Mouse (Mus musculus): Measurements from ENCODE around the gene Pld6.

Gene Pld6

GRCm38 (mm10) chr11:59786444-59787198, 824 bp downstream of the Pld6 start:
- no peak for DNase-seq (ENCODE audit: low spot score in 2 of 2)

- DNase-seq (ENCODE audit: low spot score in 2 of 2), result no peak
These were observed 3.9 kb downstream of the Pld6 start for GRCm38 (mm10) chr11:59783591-59783990.

- DNase-seq (ENCODE audit: low spot score in 2 of 2), result no peak
These were observed 5.3 kb downstream of the Pld6 start for GRCm38 (mm10) chr11:59782091-59782590.

GRCm38 (mm10) chr11:59780241-59780640, 7.2 kb downstream of the Pld6 start:
- no peak for DNase-seq (ENCODE audit: low spot score in 2 of 2)

- no peak for DNase-seq (ENCODE audit: low spot score in 2 of 2)
These were observed 8.0 kb downstream of the Pld6 start for GRCm38 (mm10) chr11:59779406-59779805.

GRCm38 (mm10) chr11:59778874-59779223, 8.6 kb downstream of the Pld6 start:
- no peak for DNase-seq (ENCODE audit: low spot score in 2 of 2)

GRCm38 (mm10) chr11:59778181-59778873, 9.1 kb downstream of the Pld6 start:
- DNase-seq (ENCODE audit: low spot score in 2 of 2), result peak in 1 of 2 experiments; percentile 52

- no peak for DNase-seq (ENCODE audit: low spot score in 2 of 2)
These were observed 10.2 kb downstream of the Pld6 start for GRCm38 (mm10) chr11:59777259-59777658.

- no peak for DNase-seq (ENCODE audit: low spot score in 2 of 2)
These were observed 11.9 kb downstream of the Pld6 start for GRCm38 (mm10) chr11:59775435-59776148.

GRCm38 (mm10) chr11:59774522-59774921, 12.9 kb downstream of the Pld6 start:
- DNase-seq (ENCODE audit: low spot score in 2 of 2), result no peak

GRCm38 (mm10) chr11:59772902-59773301, 14.5 kb downstream of the Pld6 start:
- DNase-seq (ENCODE audit: low spot score in 2 of 2), result no peak

GRCm38 (mm10) chr11:59772291-59772690, 15.2 kb downstream of the Pld6 start:
- DNase-seq (ENCODE audit: low spot score in 2 of 2), result no peak

- DNase-seq (ENCODE audit: low spot score in 2 of 2), result no peak
These were observed 16.7 kb downstream of the Pld6 start for GRCm38 (mm10) chr11:59770753-59771152.

- DNase-seq (ENCODE audit: low spot score in 2 of 2), result no peak
These were observed 17.7 kb downstream of the Pld6 start for GRCm38 (mm10) chr11:59769738-59770137.

GRCm38 (mm10) chr11:59769307-59769706, 18.1 kb downstream of the Pld6 start:
- DNase-seq (ENCODE audit: low spot score in 2 of 2), result no peak

- no peak for DNase-seq (ENCODE audit: low spot score in 2 of 2)
These were observed 26.6 kb downstream of the Pld6 start for GRCm38 (mm10) chr11:59760796-59761195.

- no peak for DNase-seq (ENCODE audit: low spot score in 2 of 2)
These were observed 27.8 kb downstream of the Pld6 start for GRCm38 (mm10) chr11:59759626-59760025.

- peak; percentile 49 to 59 for DNase-seq (ENCODE audit: low spot score in 2 of 2)
These were observed 28.3 kb downstream of the Pld6 start for GRCm38 (mm10) chr11:59759178-59759577.

- DNase-seq (ENCODE audit: low spot score in 2 of 2), result no peak
These were observed 29.1 kb downstream of the Pld6 start for GRCm38 (mm10) chr11:59758191-59758985.

GRCm38 (mm10) chr11:59756351-59756750, 31.1 kb downstream of the Pld6 start:
- DNase-seq (ENCODE audit: low spot score in 2 of 2), result no peak

GRCm38 (mm10) chr11:59754504-59754903, 32.9 kb downstream of the Pld6 start:
- DNase-seq (ENCODE audit: low spot score in 2 of 2), result no peak

GRCm38 (mm10) chr11:59749050-59749449, 38.4 kb downstream of the Pld6 start:
- DNase-seq (ENCODE audit: low spot score in 2 of 2), result no peak

Measured in left cerebral cortex, adult 9 months (tissue).